Mouse (Mus musculus) MEL (cell line): ENCODE measurements around the gene Lrrc25.
"Not testable (repeated sequence)": the region's sequence is repeated elsewhere in the genome, so short reads cannot be mapped to it uniquely, and the experiment has no call there.

Experiments
- CTCF ChIP-seq, 3 experiments: IDR thresholded peaks in 2 of 3; conservative IDR thresholded peaks in 1 of 3; 2 replicates each; pipeline ENCODE4 v1.5.1; 2011 to 2012; ENCODE audit warnings: low read length in 3 of 3, low read depth in 2 of 3, mild to moderate bottlenecking in 2 of 3, improper control_type of control experiment in 1 of 3, inconsistent platforms in 1 of 3, mixed read lengths in 1 of 3, moderate library complexity in 1 of 3; ENCODE audit not compliant: control insufficient read depth in 1 of 3, insufficient read depth in 1 of 3, poor library complexity in 1 of 3, severe bottlenecking in 1 of 3
- GABPA ChIP-seq: IDR thresholded peaks from 2 replicates; pipeline ENCODE4 v1.6.1; 2012; ENCODE audit warnings: low read depth, mild to moderate bottlenecking, inconsistent platforms, low read length, improper control_type of control experiment, moderate library complexity
- POLR2AphosphoS5 ChIP-seq: IDR thresholded peaks from 2 replicates; pipeline ENCODE4 v1.6.1; 2012; ENCODE audit warnings: low read depth, borderline replicate concordance, mild to moderate bottlenecking, inconsistent platforms, low read length, moderate library complexity, mixed read lengths
- ZKSCAN1 ChIP-seq: IDR thresholded peaks from 2 replicates; pipeline ENCODE4 v1.6.1; 2012; ENCODE audit warnings: low read depth, mild to moderate bottlenecking, inconsistent platforms, low read length, improper control_type of control experiment, moderate library complexity

DNA sequence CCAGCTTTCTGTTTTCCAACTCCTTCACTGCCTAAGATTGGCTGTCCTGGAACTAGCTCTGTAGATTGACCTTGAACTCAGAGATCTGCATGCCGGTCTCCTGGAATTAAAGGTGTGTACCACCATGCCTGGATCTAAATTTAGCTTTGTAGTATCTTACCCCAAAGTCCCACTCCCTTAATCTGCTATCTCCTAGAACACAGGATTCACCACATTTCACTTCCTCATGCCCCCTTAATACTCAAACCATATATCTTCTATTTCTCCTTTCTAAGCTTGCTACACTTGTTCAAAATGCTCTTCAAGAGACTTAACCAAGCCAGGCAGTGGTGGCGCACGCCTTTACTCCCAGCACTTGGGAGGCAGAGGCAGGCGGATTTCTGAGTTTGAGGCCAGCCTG lies 28.0 kb upstream of the Lrrc25 start:
- TF ChIP-seq POLR2AphosphoS5; GABPA; ZKSCAN1; CTCF (IDR thresholded peaks at IDR 0.05 in 2 of 3, conservative IDR thresholded peaks at IDR 0.05 in 1 of 3; ENCODE audit: control insufficient read depth in 1 of 3, insufficient read depth in 1 of 3, low read depth in 2 of 3, low read length in 3 of 3, poor library complexity in 1 of 3, severe bottlenecking in 1 of 3): not testable (repeated sequence)
